Mouse (Mus musculus) stomach, embryonic 16.5 days (tissue): ENCODE measurements around the gene Foxp1. TPM values are rescaled to one million over a fixed set of nuclear protein-coding genes. Genes with fewer than 3 reads are reported as not detected.

Experiments used
- ATAC-seq: fragments of 200-750 bp; cut with Nextera tagmentation; 2 replicates; pipeline ENCODE4 v1.8.0; 2017; ENCODE audit warnings: moderate number of reproducible peaks, moderate TSS enrichment; ENCODE audit not compliant: insufficient read depth, low FRiP score
- H3K27ac ChIP-seq: fragments of 300-500 bp; sonication (generic); 2 replicates; pipeline ENCODE4 v1.5.1; 2014; ENCODE audit warnings: low read length
- H3K27me3 ChIP-seq: fragments of 300-500 bp; sonication (generic); 2 replicates; pipeline ENCODE4 v1.6.1; 2014; ENCODE audit warnings: low read length, control low read depth, mixed read lengths; ENCODE audit not compliant: control insufficient read depth, insufficient read depth
- H3K36me3 ChIP-seq: fragments of 300-500 bp; sonication (generic); 2 replicates; pipeline ENCODE4 v1.6.1; 2014; ENCODE audit warnings: low read length; ENCODE audit not compliant: control insufficient read depth, insufficient read depth
- H3K4me1 ChIP-seq: fragments of 300-500 bp; sonication (generic); 2 replicates; pipeline ENCODE4 v1.6.1; 2014; ENCODE audit warnings: low read length, control low read depth, mixed read lengths; ENCODE audit not compliant: control insufficient read depth, insufficient read depth
- H3K4me2 ChIP-seq: fragments of 300-500 bp; sonication (generic); 2 replicates; pipeline ENCODE4 v1.6.1; 2014; ENCODE audit warnings: low read depth, low read length, mixed read lengths
- H3K4me3 ChIP-seq: fragments of 300-500 bp; sonication (generic); replicated peaks from 2 replicates; pipeline ENCODE4 v1.5.1; 2014; ENCODE audit warnings: mild to moderate bottlenecking, low read length
- H3K9ac ChIP-seq: fragments of 300-500 bp; sonication (generic); 2 replicates; pipeline ENCODE4 v1.6.1; 2014; ENCODE audit warnings: low read length
- H3K9me3 ChIP-seq: fragments of 300-500 bp; sonication (generic); replicated peaks from 2 replicates; pipeline ENCODE4 v1.6.1; 2016; ENCODE audit warnings: low read length, control low read depth; ENCODE audit not compliant: control insufficient read depth
- WGBS: fragments of 180-500 bp; shearing (Covaris S2); extraction: QIAGEN DNeasy Blood & Tissue Kit; methylation state at CpG from one replicate; pipeline ENCODE4 v1.1.7; 2014; 5-methylcytosine and 5-hydroxymethylcytosine counted together
- polyA plus RNA-seq: library from polyadenylated mRNA; unstranded; fragments of >200 nt; fragmentation: Nextera tagmentation; extraction: Ambion mirVana; gene quantifications from 2 replicates; pipeline ENCODE4 v1.2.1, GENCODE M21; 2015

Foxp1 gene
- polyA plus RNA-seq, 1 experiment from 2014 or later: 108 TPM

- Histone ChIP-seq H3K27ac (peak overlapping the region; percentile 78), H3K9me3 (no peaks in the 10 kb centered on the region), H3K9ac (peak overlapping the region; percentile 19; the same call in 1 of the 2 replicates), H3K4me3 (no peak overlapping the region), H3K36me3 (no peaks in the 10 kb centered on the region), H3K4me1 (peaks cover 32% of the 10 kb centered on the region; the same call in 1 of the 2 replicates), H3K4me2 (no peak overlapping the region), H3K27me3 (no peaks in the 10 kb centered on the region)
- ATAC-seq: 0 out of 2 replicates have a peak, but pooled peaks have one; percentile 43
- WGBS: 54% methylated on average over 4 of the region's 4 CpGs
These were observed 147.1 kb downstream of the Foxp1 start for GRCm38 (mm10) chr6:99375376-99375775.

- H3K27me3 ChIP-seq: no peaks in the 10 kb centered on the region
- H3K9ac ChIP-seq: peak overlapping the region; percentile 40; the same call in 1 of the 2 replicates
- peak overlapping the region; percentile 56 for H3K27ac ChIP-seq
- no peaks in the 10 kb centered on the region for H3K36me3 ChIP-seq
- peak; percentile 63 for ATAC-seq
- no peaks in the 10 kb centered on the region for H3K9me3 ChIP-seq
- H3K4me2 ChIP-seq: no peak overlapping the region
- no peak overlapping the region for H3K4me3 ChIP-seq
- 57% methylated on average over 19 of the region's 19 CpGs for WGBS
- peaks cover 32% of the 10 kb centered on the region for H3K4me1 ChIP-seq
These were observed 147.9 kb downstream of the Foxp1 start for GRCm38 (mm10) chr6:99374448-99375271.

GRCm38 (mm10) chr6:99372427-99372826 lies 150.1 kb downstream of the Foxp1 start:
- no peaks in the 10 kb centered on the region for H3K9me3 ChIP-seq
- H3K27ac ChIP-seq: no peak overlapping the region
- H3K4me1 ChIP-seq: peaks cover 23% of the 10 kb centered on the region
- H3K9ac ChIP-seq: no peak overlapping the region
- H3K27me3 ChIP-seq: no peaks in the 10 kb centered on the region
- H3K4me3 ChIP-seq: no peak overlapping the region
- no peak overlapping the region for H3K4me2 ChIP-seq
- H3K36me3 ChIP-seq: no peaks in the 10 kb centered on the region
- ATAC-seq: no peak
- WGBS: 67% methylated on average over 5 of the region's 5 CpGs

- Histone ChIP-seq H3K9ac (no peak overlapping the region), H3K27ac (no peak overlapping the region), H3K4me3 (no peak overlapping the region), H3K9me3 (no peaks in the 10 kb centered on the region), H3K4me2 (no peak overlapping the region), H3K36me3 (no peaks in the 10 kb centered on the region), H3K27me3 (no peaks in the 10 kb centered on the region), H3K4me1 (peaks cover 20% of the 10 kb centered on the region)
- 48% methylated on average over 6 of the region's 6 CpGs for WGBS
- ATAC-seq: no peak
These were observed 150.5 kb downstream of the Foxp1 start for GRCm38 (mm10) chr6:99372016-99372415.

- Histone ChIP-seq H3K4me1 (peaks cover 10% of the 10 kb centered on the region), H3K9me3 (no peaks in the 10 kb centered on the region), H3K27ac (peak overlapping the region; percentile 63; the same call in 1 of the 2 replicates), H3K4me3 (no peak overlapping the region), H3K27me3 (no peaks in the 10 kb centered on the region), H3K9ac (0 out of 2 replicates have a peak overlapping the region, but pooled peaks have one; percentile 10), H3K4me2 (no peak overlapping the region), H3K36me3 (no peaks in the 10 kb centered on the region)
- 76% methylated on average over 2 of the region's 2 CpGs for WGBS
- no peak; the same call in 1 of the 2 replicates for ATAC-seq
These were observed 152.6 kb downstream of the Foxp1 start for GRCm38 (mm10) chr6:99369931-99370330.

GRCm38 (mm10) chr6:99369156-99369555 lies 153.4 kb downstream of the Foxp1 start:
- Histone ChIP-seq H3K9ac (no peak overlapping the region), H3K27ac (peak overlapping the region; percentile 63; the same call in 1 of the 2 replicates)
- 81% methylated on average over 3 of the region's 3 CpGs for WGBS

GRCm38 (mm10) chr6:99368118-99368753 lies 154.3 kb downstream of the Foxp1 start:
- 81% methylated on average over 4 of the region's 4 CpGs for WGBS
- Histone ChIP-seq H3K36me3 (no peaks in the 10 kb centered on the region), H3K4me2 (no peak overlapping the region), H3K27me3 (no peaks in the 10 kb centered on the region), H3K9ac (no peak overlapping the region), H3K4me3 (no peak overlapping the region), H3K27ac (no peak overlapping the region), H3K9me3 (no peaks in the 10 kb centered on the region), H3K4me1 (no peaks in the 10 kb centered on the region; the same call in 1 of the 2 replicates)
- no peak for ATAC-seq

More at GRCm38 (mm10) chr6:99369156-99369555, 153.4 kb downstream of the Foxp1 start:
- no peaks in the 10 kb centered on the region for H3K27me3 ChIP-seq
- peaks cover 3% of the 10 kb centered on the region; the same call in 1 of the 2 replicates for H3K4me1 ChIP-seq
- ATAC-seq: no peak
- H3K4me3 ChIP-seq: no peak overlapping the region
- H3K9me3 ChIP-seq: no peaks in the 10 kb centered on the region
- H3K36me3 ChIP-seq: no peaks in the 10 kb centered on the region
- no peak overlapping the region for H3K4me2 ChIP-seq

GRCm38 (mm10) chr6:99364545-99364944 lies 158.0 kb downstream of the Foxp1 start:
- Histone ChIP-seq H3K27me3 (no peaks in the 10 kb centered on the region), H3K36me3 (no peaks in the 10 kb centered on the region), H3K4me1 (no peaks in the 10 kb centered on the region), H3K27ac (peak overlapping the region; percentile 11; the same call in 1 of the 2 replicates), H3K9me3 (no peaks in the 10 kb centered on the region), H3K9ac (no peak overlapping the region), H3K4me2 (no peak overlapping the region), H3K4me3 (no peak overlapping the region)
- WGBS: 37% methylated on average over 6 of the region's 6 CpGs
- ATAC-seq: no peak

- H3K4me1 ChIP-seq: no peaks in the 10 kb centered on the region
- no peak overlapping the region for H3K27ac ChIP-seq
- H3K4me2 ChIP-seq: no peak overlapping the region
- no peaks in the 10 kb centered on the region for H3K27me3 ChIP-seq
- 83% methylated on average over 4 of the region's 4 CpGs for WGBS
- H3K9me3 ChIP-seq: no peaks in the 10 kb centered on the region
- no peak overlapping the region for H3K4me3 ChIP-seq
- no peaks in the 10 kb centered on the region for H3K36me3 ChIP-seq
- no peak for ATAC-seq
- H3K9ac ChIP-seq: no peak overlapping the region
These were observed 161.9 kb downstream of the Foxp1 start for GRCm38 (mm10) chr6:99360581-99360980.
